Mouse (Mus musculus): ENCODE data around the gene Olfr251.
"Not testable (repeated sequence)": the region's sequence is repeated elsewhere in the genome, so short reads cannot be mapped to it uniquely, and the experiment has no call there.

The Olfr251 gene

DNA sequence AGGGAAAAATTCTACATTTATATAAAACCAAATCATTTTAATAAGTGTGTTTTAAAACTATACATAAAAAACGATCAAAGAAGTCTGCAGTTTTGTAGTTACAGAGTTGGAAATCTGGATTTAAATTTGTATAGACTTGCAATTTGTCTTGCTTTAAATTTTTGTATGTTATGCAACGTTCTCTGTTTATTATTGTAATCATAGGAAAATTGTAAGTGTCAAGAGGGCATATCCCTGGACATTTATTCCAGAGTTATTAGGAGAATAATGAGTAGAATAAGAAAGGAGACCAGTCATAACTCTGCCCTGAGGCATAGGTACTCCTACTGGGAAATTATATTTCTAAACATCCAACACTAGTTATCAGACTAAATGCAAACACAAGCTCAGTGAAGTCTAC lies at the start of gene Olfr251:
Gene Olfr251 (plus strand): TSS at position 301 of the 400 bp plus-strand sequence.
- no peak for DNase-seq (ENCODE audit: low spot score)

DNA sequence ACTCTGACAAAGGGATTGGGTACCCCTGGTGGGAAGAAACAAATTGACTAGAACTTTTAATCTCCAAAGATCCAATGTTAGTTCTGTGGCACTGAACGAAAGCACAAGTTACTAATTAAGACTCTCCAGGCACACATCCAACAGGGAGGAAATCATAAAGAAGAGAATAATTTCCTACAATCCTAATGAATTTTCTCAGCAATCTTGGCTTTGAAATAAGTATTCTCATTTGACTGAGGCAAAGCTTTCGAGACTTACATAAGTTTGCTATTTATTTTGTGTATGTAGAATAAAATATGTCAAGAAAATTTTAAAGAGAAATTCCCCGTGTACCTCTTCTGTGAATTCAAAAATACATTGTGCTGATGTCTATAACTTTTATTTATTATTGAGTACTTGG lies 48.1 kb upstream of the Olfr251 start, which contains the start of gene Olfr25:
Gene Olfr25 (plus strand): TSS at position 301 of the 400 bp plus-strand sequence.
- no peak for DNase-seq (ENCODE audit: low spot score)

DNA sequence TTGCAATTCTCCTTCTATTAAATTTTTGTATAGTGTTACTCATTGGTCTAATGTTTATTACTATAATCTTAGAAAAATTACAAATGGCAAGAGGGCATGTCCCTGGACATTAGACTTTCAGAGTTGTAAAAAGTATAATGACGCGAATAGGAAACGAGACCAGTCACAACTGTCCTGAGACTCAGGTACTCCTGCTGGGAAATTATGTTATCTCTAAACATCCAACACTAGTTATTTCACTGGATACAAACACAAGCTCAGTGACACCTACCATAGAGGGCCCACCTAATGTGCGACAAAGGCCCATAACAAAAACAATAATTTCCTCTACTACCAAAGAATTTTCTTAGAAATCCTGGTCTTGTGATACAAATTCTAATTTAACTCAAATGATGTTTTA lies 28.8 kb upstream of the Olfr251 start, which contains the start of gene Olfr898:
Gene Olfr898 (plus strand): TSS at position 301 of the 400 bp plus-strand sequence.
- no peak for DNase-seq (ENCODE audit: low spot score)

DNA sequence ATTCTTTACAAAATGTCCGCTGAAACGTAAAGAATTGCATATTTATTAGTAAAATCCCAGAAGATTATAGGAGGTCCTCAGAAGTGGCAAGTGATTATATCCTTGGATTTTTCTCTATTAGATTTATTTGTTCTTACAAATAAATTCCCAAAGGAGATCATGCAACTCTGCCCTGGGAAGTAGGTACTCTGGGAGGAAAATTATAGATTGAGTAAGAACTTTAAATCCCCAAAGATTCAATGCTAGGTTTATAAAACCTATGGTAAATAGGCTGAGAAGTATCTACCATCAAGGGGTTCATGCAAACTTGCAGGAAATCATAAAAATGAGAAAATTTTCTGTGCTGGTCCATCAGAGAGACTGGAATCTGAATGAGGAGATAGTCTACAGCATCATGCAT lies 10.3 kb upstream of the Olfr251 start, which contains the start of gene Olfr250:
Gene Olfr250 (plus strand): TSS at position 301 of the 400 bp plus-strand sequence.
- no peak for DNase-seq (ENCODE audit: low spot score)

DNA sequence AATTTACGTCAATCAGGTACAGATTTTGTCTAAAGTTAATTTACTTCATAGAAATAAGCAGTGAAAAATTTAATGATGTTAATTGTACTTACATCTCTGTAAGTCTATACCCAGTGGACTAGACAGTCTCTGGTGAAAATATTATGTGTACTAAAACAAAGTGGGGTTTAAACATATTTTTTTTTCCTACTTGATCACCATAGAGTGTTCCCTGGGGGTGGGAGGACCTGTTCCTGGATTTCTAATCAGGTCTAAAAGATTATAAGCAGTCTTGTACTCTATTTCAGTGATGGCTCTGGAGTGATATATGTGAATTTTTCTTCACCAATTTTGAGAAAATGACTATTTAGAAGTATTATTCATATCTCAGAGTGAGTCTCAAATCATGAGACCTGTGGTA lies 24.5 kb downstream of the Olfr251 start, which contains the start of gene Olfr147:
Gene Olfr147 (plus strand): TSS at position 301 of the 400 bp plus-strand sequence.
- DNase-seq (ENCODE audit: low spot score), result no peak

DNA sequence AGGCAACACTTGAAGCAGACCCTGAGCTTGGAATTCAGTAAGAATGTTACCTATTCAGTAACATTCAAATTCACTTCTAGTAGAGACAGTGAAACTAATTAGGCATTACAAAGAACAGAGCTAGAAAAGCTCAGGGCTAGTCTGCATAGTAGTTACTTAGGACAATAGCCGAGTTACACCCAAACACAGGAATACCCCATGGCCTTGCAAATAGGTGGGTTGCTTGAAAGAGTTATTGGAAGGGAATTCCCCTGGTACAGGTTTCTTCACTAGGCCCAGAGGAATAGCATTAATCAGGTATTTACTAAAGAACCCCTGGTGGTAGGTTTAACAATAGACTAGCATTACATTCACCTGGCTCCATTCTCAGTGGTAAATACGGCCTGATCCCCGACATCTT lies 30.6 kb downstream of the Olfr251 start:
- not testable (repeated sequence) for DNase-seq (ENCODE audit: low spot score)

DNA sequence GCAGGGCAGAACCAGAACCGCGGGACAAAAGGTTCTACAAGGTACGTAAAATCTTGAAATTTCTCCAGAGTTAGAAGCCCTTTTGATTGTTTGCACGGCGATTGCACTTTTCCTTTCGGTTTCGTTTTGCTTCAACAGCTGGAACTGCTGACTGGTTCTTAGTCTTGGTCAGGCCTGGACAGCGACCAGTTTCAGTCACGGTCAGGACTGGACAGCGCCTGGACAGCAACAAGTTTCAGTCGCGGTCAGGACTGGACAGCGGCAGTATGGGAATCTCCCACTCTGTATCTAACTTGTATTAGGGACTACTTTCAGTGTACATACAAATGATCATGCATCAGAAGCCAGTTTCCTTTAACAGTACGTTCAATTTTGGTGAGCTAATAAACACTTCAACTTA lies 36.6 kb downstream of the Olfr251 start:
- not testable (repeated sequence) for DNase-seq (ENCODE audit: low spot score)

DNA sequence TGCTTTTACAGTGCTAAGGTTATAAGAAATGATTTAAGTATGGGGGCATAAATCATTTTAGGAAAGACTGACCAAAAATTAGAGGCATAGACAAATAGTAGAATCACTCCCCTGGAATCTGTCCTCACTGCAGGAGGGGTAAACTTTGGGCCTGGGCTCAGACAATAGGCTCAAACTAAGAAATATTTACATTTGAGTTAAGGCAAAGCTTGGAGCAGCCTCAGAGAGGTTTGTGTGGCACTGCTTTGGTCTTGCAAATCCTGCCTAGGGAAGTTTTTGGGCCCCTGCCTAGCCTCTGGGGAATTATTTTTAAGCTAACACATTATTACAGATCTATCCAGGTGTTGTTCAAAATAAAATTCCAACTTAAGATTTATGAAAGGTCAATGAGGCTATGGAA lies 46.9 kb downstream of the Olfr251 start:
- DNase-seq (ENCODE audit: low spot score), result no peak

DNA sequence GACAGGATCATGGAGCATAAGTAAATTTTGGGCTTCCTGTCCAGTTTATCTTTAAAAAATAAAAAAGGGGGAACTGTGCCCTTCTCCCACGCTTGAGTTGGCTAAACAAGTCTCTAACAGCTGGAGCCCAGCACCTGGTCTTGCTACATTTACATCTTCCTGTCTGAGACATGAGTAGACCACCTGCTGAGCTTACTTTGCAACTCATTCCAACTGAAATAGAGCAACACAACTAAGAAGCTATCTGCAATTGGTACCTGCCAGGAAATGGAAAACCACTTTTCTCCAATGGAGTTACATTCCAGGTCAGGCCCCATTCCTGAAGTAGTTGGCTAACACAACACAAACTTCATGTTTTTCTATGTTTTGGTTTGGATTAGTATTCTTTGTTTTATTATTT lies 50.1 kb downstream of the Olfr251 start:
- no peak for DNase-seq (ENCODE audit: low spot score)

DNA sequence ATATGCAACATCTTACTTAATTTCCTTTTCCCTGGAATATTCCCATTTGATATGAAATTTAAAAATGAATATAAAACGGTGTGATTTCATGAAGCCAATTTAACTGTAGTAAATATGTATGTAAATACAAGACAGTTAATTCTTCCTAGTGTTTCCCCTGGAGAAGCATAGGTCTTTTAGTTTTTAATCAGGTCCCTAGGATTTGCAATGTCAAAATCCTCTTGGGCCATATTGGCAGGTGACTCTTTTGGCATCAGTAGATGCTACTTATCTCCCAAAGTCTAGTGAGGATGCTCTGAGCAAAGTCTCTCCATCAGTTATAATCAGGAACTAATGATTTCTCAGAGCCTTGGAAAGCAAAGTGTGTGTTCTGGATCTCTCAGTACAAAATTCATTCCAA lies 52.3 kb downstream of the Olfr251 start, which contains the start of gene Olfr901:
Gene Olfr901 (plus strand): TSS at position 301 of the 400 bp plus-strand sequence.
- DNase-seq (ENCODE audit: low spot score), result no peak
